Mouse (Mus musculus): ENCODE measurements around the gene Fate1. TPM values are rescaled to one million over a fixed set of nuclear protein-coding genes. Genes with fewer than 3 reads are reported as not detected.

The Fate1 gene
- polyA plus RNA-seq, 1 experiment from 2014 or later = 0.38 TPM

- ATAC-seq (ENCODE audit: insufficient read depth) (peak; percentile 35; the same call in 1 of the 2 replicates), DNase-seq (peak; percentile 2)
- no peak overlapping the region for H3K4me2 ChIP-seq
- TF ChIP-seq CTCF (IDR thresholded peaks at IDR 0.05; ENCODE audit: low read depth) = no peak
- no peak overlapping the region for H3K9ac ChIP-seq
- no peaks in the 10 kb centered on the region for H3K4me1 ChIP-seq (ENCODE audit: insufficient read depth)
- H3K27ac ChIP-seq (ENCODE audit: low read depth) = no peak overlapping the region
- H3K27me3 ChIP-seq (ENCODE audit: insufficient read depth, low read length) = no peaks in the 10 kb centered on the region
- H3K36me3 ChIP-seq (ENCODE audit: insufficient read depth) = no peaks in the 10 kb centered on the region
- no peaks in the 10 kb centered on the region for H3K9me3 ChIP-seq (ENCODE audit: low read depth, low read length)
- no peak overlapping the region for H3K4me3 ChIP-seq (ENCODE audit: low read depth, low read length)
Measured at GRCm38 (mm10) chrX:72009930-72010329, 37.1 kb downstream of the Fate1 start.

- Histone ChIP-seq H3K4me2 (no peak overlapping the region), H3K36me3 (ENCODE audit: insufficient read depth) (no peaks in the 10 kb centered on the region), H3K4me3 (ENCODE audit: low read depth, low read length) (no peak overlapping the region), H3K9me3 (ENCODE audit: low read depth, low read length) (no peaks in the 10 kb centered on the region), H3K9ac (no peak overlapping the region), H3K27ac (ENCODE audit: low read depth) (no peak overlapping the region), H3K4me1 (ENCODE audit: insufficient read depth) (no peaks in the 10 kb centered on the region), H3K27me3 (ENCODE audit: insufficient read depth, low read length) (no peaks in the 10 kb centered on the region)
- DNase-seq (peak; percentile 46), ATAC-seq (ENCODE audit: insufficient read depth) (peak; percentile 49; the same call in 1 of the 2 replicates)
- 61% methylated on average over 9 of the region's 9 CpGs for WGBS
- no peak for TF ChIP-seq CTCF (IDR thresholded peaks at IDR 0.05; ENCODE audit: low read depth)
Measured at GRCm38 (mm10) chrX:72012236-72012635, 39.5 kb downstream of the Fate1 start.

GRCm38 (mm10) chrX:72012804-72013203 lies 40.0 kb downstream of the Fate1 start:
- DNase-seq = peak; percentile 42
- H3K9me3 ChIP-seq (ENCODE audit: low read depth, low read length) = no peaks in the 10 kb centered on the region
- 28% methylated on average over 3 of the region's 3 CpGs for WGBS
- H3K4me3 ChIP-seq (ENCODE audit: low read depth, low read length) = no peak overlapping the region
- H3K4me1 ChIP-seq (ENCODE audit: insufficient read depth) = no peaks in the 10 kb centered on the region
- ATAC-seq (ENCODE audit: insufficient read depth) = no peak
- no peaks in the 10 kb centered on the region for H3K36me3 ChIP-seq (ENCODE audit: insufficient read depth)
- no peak overlapping the region for H3K27ac ChIP-seq (ENCODE audit: low read depth)
- H3K4me2 ChIP-seq = no peak overlapping the region
- no peaks in the 10 kb centered on the region for H3K27me3 ChIP-seq (ENCODE audit: insufficient read depth, low read length)
- H3K9ac ChIP-seq = no peak overlapping the region
- peak; percentile 53 for TF ChIP-seq CTCF (IDR thresholded peaks at IDR 0.05; ENCODE audit: low read depth)

GRCm38 (mm10) chrX:72022241-72022640 lies 49.5 kb downstream of the Fate1 start:
- no peak for ATAC-seq (ENCODE audit: insufficient read depth)
- Histone ChIP-seq H3K27me3 (ENCODE audit: insufficient read depth, low read length) (no peaks in the 10 kb centered on the region), H3K4me2 (no peak overlapping the region), H3K27ac (ENCODE audit: low read depth) (no peak overlapping the region), H3K36me3 (ENCODE audit: insufficient read depth) (no peaks in the 10 kb centered on the region), H3K4me3 (ENCODE audit: low read depth, low read length) (no peak overlapping the region), H3K9ac (no peak overlapping the region), H3K9me3 (ENCODE audit: low read depth, low read length) (no peaks in the 10 kb centered on the region), H3K4me1 (ENCODE audit: insufficient read depth) (no peaks in the 10 kb centered on the region)
- 78% methylated on average over 1 of the region's 1 CpGs for WGBS
- no peak for TF ChIP-seq CTCF (IDR thresholded peaks at IDR 0.05; ENCODE audit: low read depth)
- DNase-seq = no peak

GRCm38 (mm10) chrX:72022750-72023398 lies 50.1 kb downstream of the Fate1 start:
- H3K27me3 ChIP-seq (ENCODE audit: insufficient read depth, low read length) = no peaks in the 10 kb centered on the region
- H3K9ac ChIP-seq = no peak overlapping the region
- peak; percentile 58 for TF ChIP-seq CTCF (IDR thresholded peaks at IDR 0.05; ENCODE audit: low read depth)
- ATAC-seq (ENCODE audit: insufficient read depth) (no peak), DNase-seq (peak; percentile 69)
- H3K27ac ChIP-seq (ENCODE audit: low read depth) = no peak overlapping the region
- no peaks in the 10 kb centered on the region for H3K36me3 ChIP-seq (ENCODE audit: insufficient read depth)
- H3K9me3 ChIP-seq (ENCODE audit: low read depth, low read length) = no peaks in the 10 kb centered on the region
- no peak overlapping the region for H3K4me2 ChIP-seq
- no peaks in the 10 kb centered on the region for H3K4me1 ChIP-seq (ENCODE audit: insufficient read depth)
- no peak overlapping the region for H3K4me3 ChIP-seq (ENCODE audit: low read depth, low read length)
- WGBS = 38% methylated on average over 10 of the region's 10 CpGs

- no peak for TF ChIP-seq CTCF (IDR thresholded peaks at IDR 0.05; ENCODE audit: low read depth)
- H3K4me2 ChIP-seq = no peak overlapping the region
- H3K9me3 ChIP-seq (ENCODE audit: low read depth, low read length) = no peaks in the 10 kb centered on the region
- no peaks in the 10 kb centered on the region for H3K36me3 ChIP-seq (ENCODE audit: insufficient read depth)
- no peak overlapping the region for H3K27ac ChIP-seq (ENCODE audit: low read depth)
- H3K9ac ChIP-seq = no peak overlapping the region
- DNase-seq (no peak), ATAC-seq (ENCODE audit: insufficient read depth) (no peak)
- H3K4me1 ChIP-seq (ENCODE audit: insufficient read depth) = no peaks in the 10 kb centered on the region
- H3K4me3 ChIP-seq (ENCODE audit: low read depth, low read length) = no peak overlapping the region
- H3K27me3 ChIP-seq (ENCODE audit: insufficient read depth, low read length) = no peaks in the 10 kb centered on the region
- 66% methylated on average over 3 of the region's 3 CpGs for WGBS
Measured at GRCm38 (mm10) chrX:72023542-72023941, 50.8 kb downstream of the Fate1 start.

Other genes starting within 250 kb of the Fate1 start
- 37.3 and 39.4 TPM in 2 replicates for gene Vma21, start 157.1 kb upstream of the Fate1 start, polyA plus RNA-seq (2014; fragmentation: Nextera tagmentation; extraction: Ambion mirVana)
- gene Gm1141, start 52.0 kb upstream of the Fate1 start, polyA plus RNA-seq (2014; fragmentation: Nextera tagmentation; extraction: Ambion mirVana) = 0.25 and 0.28 TPM in 2 replicates
- gene Prrg3, start 10.4 kb upstream of the Fate1 start, polyA plus RNA-seq (2014; fragmentation: Nextera tagmentation; extraction: Ambion mirVana) = 18.9 and 21.2 TPM in 2 replicates
- gene Cnga2, start 18.9 kb downstream of the Fate1 start, polyA plus RNA-seq (2014; fragmentation: Nextera tagmentation; extraction: Ambion mirVana) = 0.12 and 0.34 TPM in 2 replicates
- not detected in 2 replicates for gene Magea4, start 249.0 kb downstream of the Fate1 start, polyA plus RNA-seq (2014; fragmentation: Nextera tagmentation; extraction: Ambion mirVana)

Measured in lung, embryonic 14.5 days (tissue).